Mouse (Mus musculus): ENCODE results near the gene Ebf1.

Ebf1 gene

DNA sequence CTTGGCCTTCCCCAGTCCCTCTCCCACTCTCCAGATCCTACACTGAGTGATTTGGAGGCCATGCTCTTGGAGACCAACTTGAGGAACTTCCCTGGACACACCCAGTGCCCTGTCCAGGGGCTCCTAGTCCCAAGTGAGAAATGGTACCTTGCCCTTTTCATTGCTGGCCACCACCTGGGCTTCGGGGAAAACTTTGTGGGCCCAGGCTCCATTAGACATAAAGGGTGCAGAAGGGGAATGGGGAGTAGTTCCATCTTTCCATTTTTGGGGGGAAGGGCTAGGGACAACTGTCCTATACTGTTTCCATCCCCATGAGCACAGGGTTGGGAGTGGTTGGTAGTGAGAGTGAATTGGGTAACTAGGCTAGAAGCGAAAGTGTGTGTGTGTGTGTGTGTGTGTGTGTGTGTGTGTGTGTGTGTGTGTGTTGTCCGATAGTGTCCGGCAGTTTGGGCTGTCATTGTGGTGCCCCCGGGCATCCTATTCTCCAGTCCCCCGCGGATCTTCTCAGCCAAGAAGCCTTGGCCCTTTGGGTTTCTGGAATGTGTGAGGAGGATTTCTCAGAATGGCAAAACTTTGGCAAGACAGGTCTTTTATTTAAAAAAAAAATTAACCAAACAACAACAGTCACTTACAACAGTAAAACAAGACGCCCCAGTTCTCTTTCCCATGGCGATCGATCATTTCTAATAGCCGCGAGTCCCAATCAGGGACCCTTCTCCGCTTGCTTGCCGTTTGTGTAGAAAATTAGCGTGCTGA is 2.2 kb downstream of the Ebf1 start:
- DNase-seq (ENCODE audit: low read depth, low spot score): no peak

DNA sequence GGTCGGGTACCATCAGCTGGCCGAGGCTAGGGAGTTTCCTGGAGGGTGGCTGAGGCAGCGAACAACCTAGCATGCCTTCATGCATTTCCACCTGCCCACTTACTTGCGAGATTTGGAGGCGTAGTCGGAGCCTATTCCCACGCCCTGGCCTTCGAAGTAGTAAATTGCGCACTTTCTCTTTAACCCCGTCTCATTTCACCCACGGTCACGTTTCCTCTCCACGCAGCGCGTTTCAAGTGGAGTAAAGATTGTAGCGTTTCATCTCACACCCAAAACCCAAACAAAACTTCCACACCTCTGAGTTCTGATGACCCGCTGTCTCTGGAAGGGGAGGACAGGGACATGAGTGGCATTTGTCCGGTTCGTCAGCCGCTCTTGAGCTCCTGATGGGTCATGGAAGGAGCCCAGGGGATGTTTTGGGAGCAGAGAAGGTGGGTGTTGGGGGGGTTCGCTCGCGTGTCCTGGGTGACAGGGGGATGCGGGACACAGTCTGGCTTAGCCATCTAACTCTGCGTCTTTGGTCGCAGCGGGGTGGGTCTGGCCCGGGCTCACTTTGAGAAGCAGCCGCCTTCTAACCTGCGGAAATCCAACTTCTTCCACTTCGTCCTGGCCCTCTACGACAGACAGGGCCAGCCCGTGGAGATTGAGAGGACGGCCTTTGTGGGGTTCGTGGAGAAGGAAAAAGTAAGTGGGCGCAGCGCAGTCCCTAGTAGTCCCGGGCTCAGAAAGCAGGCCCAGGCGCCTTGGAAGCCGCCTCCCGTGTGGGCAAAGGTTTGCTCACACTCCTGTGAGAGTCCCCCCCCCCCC is 3.0 kb downstream of the Ebf1 start:
- DNase-seq (ENCODE audit: low read depth, low spot score): peak; percentile 21

DNA sequence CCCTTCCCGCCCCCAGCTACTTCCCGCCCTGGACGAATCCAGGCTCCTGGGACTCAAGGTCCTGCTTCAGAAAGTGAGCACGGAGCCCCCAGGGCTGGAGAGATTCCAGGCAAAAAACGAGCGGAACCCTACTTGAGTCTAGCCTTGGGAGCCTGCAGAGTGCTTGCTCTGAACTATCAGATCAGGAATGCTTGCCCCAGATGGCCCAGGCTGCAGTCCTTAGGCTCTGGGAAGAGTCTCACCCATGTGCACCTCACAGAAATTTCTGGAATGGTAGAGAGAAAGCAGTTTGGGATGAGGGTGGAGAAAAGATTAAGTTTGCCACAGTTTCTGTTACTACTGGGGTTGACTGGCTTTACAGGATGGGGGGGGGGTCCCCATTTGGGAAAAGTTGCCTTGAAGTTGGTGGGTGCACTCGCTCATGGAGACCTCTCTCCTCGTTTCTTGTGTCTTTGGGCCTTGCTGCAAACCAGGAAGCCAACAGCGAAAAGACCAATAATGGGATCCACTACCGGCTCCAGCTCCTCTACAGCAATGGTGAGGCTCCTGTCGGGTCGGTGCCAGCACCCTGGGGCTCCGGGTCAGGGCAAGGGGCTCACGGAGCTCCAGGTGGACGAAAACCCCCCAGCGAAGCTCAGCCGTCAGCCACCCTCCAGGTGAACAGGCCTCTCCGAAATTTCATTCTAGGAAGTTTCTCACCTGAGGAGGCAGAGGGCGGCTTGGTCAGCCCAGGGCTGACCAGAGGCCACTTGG is 3.8 kb downstream of the Ebf1 start:
- DNase-seq (ENCODE audit: low read depth, low spot score): peak; percentile 62

DNA sequence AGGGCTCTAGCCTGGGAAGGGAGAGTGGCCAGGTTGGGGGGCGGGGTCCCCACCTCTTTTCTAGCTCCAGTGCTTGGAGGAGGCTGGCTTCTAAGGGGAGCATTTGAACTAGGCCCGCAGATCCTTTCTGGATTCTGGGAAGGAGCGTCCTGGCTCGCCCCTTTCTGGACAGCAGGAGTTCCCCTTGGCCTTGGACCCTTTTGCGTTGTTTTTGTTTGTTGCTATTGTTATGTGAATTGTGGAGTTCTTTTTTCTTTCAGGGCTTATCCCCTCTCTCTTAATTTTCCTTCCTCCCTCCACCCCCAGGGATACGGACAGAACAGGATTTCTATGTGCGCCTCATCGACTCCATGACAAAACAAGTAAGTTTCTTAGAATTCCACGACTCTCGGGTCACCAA is 4.5 kb downstream of the Ebf1 start:
- DNase-seq (ENCODE audit: low read depth, low spot score): peak; percentile 89

DNA sequence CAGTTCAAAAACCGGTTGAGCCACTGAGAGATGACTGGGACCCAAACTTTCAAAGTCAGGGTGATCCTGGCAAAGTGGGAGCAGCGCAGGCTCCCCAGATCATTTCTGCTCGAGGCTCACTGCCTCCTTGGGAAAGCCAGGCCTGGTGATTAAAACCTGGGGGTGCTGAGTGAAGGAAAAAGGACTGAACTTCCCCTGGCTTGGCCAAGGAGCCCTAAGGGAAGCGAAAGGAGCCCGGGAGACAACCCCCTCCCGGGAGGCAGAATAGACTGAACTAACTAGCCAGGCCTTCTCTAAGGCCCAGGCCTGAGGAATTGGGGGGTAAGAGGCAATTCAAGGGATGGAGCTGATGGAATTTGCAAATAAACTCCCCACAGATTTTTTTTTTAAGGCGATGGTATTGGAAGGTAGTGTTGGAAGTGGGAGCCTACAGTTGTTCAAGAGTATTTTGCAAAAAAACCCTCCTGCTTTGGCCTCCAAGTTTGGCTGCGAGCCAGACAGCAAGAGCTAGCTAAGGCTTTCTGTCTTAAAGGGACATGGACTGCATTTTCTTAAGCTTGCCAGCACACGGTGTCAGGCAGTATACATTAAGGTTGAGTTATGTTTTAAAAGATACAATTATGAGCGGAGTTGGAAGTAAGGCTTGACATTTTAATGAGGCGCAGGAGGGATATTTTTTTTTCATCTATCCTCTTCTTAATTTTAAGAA is 5.1 kb downstream of the Ebf1 start:
- peak; percentile 74 for DNase-seq (ENCODE audit: low read depth, low spot score)

DNA sequence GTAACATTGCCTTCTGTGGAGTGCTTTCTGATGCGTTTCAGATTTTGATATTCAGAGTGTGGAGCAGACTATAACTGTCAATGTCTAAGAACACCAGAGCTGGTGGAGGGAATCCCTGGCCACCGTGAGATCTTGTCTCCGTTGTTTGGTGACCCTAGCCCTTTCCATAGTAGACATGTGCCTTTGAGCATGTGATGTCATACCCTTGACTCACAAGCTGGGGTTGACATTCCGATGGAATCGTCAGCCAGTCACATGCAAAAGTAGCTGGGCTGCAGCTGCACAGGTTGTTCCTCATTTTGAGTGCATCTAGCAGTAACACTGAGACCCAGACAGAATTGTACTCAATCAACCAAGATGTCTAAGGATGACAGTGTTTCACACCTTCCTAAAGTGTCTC is 7.4 kb downstream of the Ebf1 start:
- no peak for DNase-seq (ENCODE audit: low read depth, low spot score)

DNA sequence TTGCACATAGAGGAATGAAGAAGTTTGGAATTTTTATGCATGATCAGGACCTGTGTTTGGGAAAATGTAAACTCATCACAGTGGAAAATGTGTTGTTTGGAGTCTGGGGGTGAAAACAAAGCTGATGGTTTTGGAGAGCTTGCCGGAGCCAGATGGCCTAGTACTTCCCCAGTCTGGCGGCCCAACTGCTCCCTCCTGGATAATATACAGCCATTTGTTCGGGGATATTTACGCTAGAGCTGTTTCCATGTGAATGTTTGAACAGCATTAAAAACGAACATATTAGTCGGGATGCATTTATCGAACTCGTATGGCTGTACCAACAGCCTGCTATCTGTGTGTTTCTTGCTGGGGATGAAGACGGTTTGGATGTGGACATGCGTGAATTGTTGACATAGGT is 8.9 kb downstream of the Ebf1 start:
- no peak for DNase-seq (ENCODE audit: low read depth, low spot score)

DNA sequence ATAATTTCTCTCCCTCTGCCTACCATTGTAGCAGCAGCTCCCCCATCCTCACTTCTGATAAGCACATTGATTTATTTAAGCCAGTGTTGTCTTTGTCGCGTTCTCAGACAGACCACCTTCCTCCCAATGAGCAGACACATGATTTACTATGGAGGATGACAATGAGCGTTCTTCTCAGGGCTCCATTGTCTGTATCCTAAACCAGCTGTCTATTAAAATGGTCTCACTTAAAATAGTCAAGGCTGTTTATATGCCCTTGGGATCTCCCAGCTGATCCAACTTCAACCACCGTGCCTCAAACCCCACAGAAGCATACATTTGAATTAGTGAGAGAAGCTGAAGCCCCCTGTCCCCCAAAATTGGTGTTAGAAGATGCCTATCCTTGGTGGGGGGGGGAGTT is 11.3 kb downstream of the Ebf1 start:
- no peak for DNase-seq (ENCODE audit: low read depth, low spot score)

DNA sequence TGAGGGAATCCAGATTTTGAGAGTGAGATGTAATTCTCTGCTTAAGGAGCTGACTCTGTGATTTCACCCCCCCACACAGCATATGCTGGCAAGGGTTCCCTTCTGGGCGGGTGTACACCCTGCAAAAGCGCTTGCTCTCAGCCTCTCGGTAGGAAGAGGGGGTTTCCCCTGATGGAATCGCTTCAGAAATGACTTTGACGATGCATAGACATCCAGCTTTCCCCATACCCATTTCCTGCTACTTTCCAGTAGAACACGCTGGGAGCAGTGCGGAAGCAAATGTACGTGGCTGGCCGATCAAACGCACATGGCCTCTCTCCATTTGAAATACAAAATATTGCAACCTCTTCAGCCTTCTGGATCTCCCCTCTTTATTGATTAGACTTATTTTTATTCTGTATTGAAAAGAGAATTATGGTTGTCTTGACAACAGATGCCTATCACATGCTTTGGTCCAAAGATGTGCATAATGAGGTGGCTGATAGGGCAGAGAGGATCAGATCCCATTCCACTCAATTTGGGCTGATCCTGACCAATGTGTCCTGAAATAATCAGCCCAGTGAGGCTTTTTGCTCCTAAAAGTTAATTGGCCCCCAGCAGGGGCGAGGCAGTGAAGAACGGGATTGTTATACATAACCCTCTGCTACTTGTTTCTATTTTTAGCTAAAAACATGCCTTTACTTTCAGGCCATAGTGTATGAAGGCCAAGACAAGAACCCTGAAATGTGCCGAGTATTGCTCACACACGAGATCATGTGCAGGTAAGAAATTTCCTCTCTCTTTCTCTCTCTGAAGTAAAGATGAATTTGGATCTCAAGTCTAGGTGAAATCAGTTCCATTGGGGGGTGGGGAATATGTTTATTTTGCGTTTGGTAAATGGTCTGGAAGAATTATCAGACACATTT is 15.2 kb downstream of the Ebf1 start:
- no peak for DNase-seq (ENCODE audit: low read depth, low spot score)

DNA sequence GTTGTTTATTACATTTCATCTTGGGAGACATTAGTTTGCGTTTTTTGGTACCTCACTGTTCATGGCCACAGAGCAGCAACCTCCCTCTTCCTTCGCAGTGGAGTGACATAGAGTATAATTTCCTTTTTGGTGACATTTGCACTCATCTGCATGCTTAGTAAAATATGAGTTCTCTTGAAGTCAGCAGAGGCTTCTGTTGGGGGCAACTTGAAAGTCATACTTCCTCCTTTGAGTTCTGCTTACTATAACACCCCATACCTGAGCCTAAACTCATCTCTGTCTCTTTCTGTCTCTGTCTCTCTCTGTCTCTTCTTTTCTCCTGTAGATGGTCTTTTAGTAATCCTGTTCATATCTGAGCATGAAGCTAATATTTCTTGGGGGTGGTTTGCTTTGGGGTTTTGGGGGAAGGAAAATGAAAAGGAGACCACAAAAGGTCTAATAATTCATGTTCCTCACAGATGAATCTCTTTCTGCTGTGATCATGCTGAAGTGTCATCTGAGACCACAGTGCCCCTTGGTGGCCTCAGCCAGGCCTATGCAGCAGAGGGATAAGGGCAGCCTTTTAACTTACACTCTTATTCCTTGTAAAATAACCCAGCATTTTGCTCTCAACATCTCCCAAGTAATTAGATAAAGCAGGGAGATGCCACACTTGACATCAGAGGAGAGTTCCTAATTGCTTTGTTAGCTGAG is 16.0 kb downstream of the Ebf1 start:
- DNase-seq (ENCODE audit: low read depth, low spot score): no peak

DNA sequence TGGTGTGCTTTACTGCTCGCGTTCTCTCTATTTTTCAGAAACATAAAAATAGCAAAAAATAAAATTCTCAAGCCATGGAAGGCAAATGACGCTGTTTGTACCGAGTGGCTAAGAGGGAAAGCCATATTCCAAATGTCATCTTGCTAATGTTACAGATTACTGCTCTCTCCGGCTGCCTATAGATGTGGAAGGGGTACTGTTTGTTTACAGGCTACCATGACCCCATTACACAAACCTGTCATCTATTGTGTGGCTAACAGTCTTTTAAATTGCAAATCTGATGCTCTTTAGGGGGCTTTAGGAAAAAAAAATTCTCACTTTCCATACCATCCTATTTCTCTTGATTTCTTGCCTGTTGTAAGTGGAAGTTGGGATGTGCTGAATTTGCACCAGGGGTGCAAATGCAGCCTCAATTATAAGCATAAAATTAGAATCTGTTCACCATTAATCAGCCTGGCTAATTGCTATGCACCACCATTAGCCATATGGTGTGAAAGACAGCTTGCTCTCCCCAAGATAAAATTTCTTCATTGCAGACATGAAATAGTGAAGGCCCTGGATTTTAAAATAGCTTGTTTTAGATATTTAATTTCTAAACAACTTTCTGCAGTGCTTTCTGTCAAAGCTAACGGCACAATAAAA is 17.6 kb downstream of the Ebf1 start:
- DNase-seq (ENCODE audit: low read depth, low spot score): no peak

DNA sequence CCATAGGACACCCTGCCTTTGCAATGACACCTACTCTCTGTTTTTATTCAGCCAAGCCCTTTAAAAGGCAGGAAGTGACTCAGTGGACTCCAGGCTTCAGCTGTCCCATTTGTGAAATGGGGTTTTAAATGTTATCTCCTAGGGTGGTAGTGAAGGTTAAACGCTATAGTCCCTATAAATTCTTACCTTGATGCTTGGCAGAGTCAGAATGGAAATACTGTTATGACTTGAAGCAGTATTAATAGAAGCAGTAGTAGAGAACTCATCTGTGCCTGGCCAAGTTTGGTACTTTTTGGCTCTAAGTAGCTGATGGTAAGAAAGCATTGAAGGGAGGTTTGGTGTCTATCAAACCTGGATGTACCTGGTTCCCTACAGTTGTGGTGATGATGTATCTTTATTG is 19.1 kb downstream of the Ebf1 start:
- no peak for DNase-seq (ENCODE audit: low read depth, low spot score)

DNA sequence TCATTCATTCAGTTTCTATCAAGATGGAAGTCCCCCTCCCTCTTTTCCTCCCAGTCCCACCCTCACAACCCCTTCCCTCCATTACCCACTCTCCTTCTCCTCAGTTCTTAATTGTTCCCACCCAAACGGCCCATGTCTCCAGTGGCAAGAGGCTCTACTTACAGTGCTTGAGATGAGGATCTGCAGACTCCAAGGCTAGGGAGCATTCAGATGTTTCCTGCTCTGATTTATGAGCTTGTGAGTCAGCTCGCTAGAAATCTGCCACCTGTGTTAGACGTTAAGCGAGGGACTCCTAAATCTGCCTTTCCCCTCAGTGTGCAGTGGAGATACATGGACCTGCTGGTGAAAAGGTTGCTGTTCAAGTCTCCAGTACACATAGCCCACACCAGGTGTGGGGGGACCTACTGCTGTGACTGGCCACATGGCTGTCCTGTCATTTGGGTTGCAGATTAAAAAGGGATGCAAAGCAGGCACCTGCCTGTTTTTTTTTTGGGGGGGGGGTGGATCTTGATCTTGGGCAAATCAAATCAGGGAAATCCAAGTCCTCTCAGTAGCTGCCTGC is 21.2 kb downstream of the Ebf1 start:
- DNase-seq (ENCODE audit: low read depth, low spot score): no peak

DNA sequence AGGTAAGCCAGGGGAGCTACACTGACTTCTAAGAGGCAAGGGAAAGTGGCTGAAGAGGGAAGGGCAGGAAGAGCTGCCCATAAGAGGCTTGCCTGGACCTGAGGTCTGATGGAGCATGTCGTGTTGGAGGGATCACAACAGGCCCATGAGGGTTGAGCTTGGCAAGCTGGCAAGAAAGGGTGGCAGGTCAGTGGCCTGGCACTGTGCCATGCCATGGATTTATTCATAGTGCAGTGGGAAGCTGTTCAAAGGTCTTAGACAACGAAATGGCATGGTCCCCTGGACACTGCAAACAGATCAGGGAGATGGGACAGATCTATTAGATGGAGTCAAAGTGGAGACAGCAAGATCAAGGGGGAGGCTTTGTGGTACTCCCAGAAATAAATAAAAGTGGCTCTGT is 24.4 kb downstream of the Ebf1 start:
- DNase-seq (ENCODE audit: low read depth, low spot score): no peak

DNA sequence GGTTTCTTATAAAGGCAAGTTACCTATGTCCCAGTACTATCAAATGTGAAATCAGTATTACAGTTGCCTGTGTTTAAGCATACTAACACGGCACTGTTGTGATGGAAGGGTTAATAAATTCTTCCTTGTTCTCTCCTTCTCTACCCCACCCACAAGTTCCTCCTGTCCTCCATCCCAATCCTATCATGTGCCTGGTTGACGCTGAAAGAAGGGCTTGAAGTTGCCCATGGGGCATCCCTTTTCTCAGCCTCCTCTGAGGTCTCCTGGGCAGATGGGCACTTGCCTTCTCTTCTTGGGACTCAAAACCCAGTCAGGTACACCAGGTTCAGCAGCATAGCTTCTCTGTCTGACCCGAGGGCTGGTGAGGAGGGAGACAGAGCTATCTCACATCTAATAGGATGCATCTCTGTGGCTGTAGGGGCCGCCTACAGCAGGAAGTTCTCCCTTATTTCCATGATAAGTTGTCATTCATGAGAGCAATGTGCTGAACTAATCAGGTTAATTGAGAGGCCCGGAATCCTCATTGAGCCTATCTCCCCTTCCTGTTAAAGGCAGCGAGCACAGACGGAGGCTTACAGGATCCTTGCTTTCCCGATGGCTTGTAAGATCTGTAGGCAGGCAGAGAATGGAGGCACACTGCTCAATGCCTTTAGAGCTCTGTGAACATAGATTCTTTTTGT is 37.4 kb downstream of the Ebf1 start:
- DNase-seq (ENCODE audit: low read depth, low spot score): no peak

DNA sequence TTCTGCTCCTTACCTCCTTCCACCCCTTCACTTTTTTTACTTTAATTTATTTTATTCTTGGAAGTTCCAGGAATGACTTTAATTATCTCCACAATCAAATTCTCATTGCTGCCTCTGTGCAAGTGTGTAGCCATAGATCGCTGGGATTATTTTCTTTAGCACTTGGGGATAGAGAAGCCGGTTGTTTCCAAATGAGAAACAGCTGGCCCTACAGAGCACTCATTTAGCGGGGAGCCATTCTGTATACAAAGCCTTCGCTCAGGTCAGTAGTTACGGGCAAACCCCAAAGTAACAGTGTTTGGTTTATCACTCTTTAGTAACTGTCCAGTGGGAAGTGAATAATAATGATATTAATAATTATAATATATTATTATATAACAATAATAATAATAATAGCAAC is 38.4 kb downstream of the Ebf1 start:
- DNase-seq (ENCODE audit: low read depth, low spot score): no peak

DNA sequence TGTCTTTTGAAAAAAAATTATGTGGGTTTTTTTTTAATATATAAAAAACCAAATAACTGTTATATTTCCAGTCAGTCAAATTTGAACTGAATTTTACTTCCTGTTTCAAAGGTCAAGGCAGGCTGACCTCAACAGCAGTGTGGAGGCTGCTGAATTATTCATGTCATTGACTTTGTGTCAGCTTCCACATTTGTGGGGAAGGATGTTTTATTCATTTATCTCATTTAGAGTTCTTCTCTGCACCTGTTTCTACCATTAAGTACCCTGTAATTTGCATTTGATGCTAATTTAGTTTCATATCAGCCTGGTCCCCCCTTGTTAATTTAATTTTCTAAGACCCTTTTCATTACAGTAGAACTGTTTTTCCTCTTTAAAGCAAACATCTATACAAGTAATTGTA is 39.8 kb downstream of the Ebf1 start:
- no peak for DNase-seq (ENCODE audit: low read depth, low spot score)

DNA sequence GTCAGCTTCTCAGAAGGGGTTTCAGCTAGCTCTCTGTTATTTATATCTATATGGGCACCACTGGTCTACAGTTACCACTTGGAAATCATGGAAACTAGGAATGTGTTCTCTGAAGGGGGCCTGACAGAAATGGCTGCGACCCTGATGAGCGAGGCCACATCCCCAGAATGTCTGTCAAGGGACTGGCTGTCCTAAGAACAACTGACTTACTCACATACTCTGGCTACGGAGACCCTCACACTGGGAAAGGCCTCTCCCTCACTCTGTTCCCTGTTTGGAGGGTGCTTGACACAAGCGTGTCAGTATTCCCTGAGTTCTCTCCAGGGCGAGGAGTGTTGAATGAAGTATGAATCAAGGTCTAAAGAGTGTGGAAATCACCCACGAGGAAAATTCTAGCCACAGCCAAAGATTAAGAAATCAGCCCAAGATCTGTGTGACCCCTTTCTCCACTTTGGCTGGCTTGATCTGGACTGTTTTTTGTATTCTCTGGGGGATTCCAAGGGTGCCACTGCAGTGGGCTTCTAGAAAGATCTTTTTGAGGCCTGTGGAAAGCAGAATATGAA is 40.8 kb downstream of the Ebf1 start:
- DNase-seq (ENCODE audit: low read depth, low spot score): no peak
